Mouse (Mus musculus): Measurements from ENCODE around the gene Usp29.
"Not testable (repeated sequence)": the region's sequence is repeated elsewhere in the genome, so short reads cannot be mapped to it uniquely, and the experiment has no call there.

The Usp29 gene

DNA sequence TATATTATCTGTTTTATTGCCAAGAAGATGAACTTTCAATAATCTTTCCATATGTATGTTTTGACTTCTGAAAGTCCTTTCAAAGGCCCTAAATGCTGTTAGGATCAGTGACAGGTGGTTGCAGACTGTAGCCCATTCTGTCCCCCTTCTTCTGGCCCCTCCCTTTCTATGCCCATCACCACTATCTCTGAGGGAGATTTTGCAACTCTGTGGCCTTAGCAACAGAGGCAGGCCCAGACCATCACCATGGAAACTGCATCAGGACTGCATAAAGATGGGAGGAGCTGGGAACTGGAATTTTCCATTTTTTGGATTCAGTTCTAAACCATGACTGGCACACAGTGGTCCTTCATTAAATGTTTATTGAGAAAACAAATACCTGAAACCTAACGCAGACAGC is 139.2 kb downstream of the Usp29 start:
- no peak for DNase-seq (ENCODE audit: low read depth, low spot score)

DNA sequence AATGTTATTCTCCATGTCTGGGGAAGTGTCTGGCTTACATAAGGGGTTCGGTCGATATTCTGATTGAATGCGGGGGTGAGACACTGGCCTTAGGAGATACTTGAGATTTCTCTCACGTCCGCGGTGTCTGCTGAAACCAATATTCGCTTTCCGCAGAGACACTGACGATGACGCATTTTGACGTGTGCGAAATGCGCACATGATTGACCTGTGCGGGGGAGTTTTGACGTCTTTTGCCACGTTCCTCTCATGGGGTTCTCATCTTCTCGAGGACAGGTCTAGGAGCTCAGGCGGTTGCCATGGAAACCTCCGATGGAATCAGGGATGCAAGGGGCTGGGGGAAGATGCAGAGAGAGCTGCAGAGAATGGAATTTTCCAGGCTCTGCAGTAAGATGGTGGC is 144.1 kb downstream of the Usp29 start:
- DNase-seq (ENCODE audit: low read depth, low spot score): no peak

DNA sequence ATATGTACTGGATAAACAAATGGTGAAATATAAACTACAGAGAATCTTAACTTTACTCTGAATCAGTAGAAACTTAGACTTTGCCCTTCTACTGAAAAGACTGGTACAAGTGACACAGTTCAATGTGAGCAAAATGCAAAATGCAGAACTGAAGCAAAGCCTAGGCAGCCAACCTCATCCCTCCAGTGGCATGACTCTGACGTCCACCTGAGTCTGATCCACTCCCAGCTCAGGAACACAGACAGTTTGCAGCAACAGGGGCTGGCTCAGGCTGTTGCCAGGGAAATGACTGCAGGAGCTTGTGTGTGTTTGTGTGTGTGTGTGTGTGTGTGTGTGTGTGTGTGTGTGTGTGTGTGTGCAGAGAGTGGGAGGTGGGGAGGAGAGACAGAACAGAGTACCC is 147.8 kb downstream of the Usp29 start:
- no peak for DNase-seq (ENCODE audit: low read depth, low spot score)

DNA sequence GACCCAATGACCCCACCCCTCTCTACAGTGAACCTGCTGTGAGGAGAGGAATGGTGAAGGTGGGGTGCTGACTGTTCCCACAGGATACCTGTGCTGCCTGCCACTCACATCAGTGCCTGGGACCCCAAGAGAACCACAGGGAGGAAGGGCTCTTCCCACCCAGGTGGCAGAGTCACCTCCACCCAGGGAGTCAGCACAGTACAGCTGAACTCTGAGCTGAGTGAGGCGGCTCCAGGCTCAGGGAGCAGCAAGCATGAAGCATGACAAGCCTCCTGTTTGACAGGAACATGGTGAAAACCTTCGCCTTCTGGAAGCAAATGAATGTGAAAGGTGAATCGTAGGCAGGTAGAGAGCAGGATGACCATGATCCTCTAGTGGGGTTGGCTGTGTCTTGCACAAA is 148.5 kb downstream of the Usp29 start:
- not testable (repeated sequence) for DNase-seq (ENCODE audit: low read depth, low spot score)

DNA sequence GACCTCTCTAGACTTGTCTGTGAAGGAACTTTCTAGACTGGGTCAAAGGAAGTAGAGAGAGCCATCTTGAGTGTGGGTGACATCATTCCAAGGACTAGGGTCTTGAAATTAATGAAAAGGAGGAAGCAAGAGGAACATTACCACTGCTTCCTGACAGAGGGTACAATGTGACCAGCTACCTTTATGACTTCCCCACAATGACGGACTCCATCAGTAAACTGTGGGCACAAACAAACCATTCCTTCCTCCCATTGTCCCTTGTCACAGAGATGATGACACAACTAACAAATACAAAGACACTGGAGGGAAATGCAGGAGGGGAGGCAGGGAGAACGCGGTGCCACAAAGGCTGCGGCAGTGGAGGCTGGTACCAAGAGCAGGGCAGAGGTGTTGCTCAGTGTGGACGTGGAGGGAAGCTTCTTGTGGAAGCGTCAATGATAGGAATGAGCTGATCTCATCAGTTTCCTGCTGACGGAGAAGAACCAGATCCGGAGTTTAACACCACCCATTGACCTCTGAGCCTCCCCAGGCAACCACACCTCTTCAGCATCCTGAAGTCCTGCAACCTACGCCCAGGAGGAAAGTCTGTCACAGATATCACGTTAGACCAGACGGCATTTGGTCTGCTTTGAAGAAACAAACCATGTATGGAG is 149.3 kb downstream of the Usp29 start:
- DNase-seq (ENCODE audit: low read depth, low spot score): no peak

DNA sequence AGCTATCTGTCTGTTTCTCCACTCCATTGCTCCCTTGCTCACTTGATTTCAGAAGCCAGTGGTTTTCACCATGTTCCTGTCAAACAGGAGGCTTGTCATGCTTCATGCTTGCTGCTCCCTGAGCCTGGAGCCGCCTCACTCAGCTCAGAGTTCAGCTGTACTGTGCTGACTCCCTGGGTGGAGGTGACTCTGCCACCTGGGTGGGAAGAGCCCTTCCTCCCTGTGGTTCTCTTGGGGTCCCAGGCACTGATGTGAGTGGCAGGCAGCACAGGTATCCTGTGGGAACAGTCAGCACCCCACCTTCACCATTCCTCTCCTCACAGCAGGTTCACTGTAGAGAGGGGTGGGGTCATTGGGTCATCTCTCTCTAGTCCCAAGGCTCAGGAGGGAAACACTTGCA is 150.5 kb downstream of the Usp29 start:
- DNase-seq (ENCODE audit: low read depth, low spot score): not testable (repeated sequence)

DNA sequence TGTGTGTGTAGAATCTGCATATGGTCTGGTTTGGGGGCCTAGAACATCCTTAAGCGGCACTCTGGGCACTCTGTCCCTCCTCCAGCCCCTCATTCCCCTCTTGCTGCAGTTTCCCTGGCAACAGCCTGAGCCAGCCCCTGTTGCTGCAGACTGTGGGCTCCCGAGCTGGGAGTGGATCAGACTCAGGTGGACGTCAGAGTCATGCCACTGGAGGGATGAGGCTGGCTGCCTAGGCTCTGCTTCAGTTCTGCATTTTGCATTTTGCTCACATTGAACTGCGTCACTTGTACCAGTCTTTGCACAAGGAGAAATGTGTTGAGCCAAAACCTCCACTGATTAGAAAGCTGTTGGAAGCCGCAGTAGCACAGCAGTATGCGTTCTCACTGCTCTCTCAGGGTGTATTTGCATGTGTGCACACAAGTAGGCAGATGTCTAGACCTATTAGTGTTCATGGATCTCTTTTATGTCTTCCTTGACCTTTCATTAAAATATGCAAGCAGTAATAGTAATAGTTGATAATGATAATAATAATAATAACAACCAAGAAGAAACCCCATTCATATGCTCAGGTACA is 151.2 kb downstream of the Usp29 start:
- no peak for DNase-seq (ENCODE audit: low read depth, low spot score)

DNA sequence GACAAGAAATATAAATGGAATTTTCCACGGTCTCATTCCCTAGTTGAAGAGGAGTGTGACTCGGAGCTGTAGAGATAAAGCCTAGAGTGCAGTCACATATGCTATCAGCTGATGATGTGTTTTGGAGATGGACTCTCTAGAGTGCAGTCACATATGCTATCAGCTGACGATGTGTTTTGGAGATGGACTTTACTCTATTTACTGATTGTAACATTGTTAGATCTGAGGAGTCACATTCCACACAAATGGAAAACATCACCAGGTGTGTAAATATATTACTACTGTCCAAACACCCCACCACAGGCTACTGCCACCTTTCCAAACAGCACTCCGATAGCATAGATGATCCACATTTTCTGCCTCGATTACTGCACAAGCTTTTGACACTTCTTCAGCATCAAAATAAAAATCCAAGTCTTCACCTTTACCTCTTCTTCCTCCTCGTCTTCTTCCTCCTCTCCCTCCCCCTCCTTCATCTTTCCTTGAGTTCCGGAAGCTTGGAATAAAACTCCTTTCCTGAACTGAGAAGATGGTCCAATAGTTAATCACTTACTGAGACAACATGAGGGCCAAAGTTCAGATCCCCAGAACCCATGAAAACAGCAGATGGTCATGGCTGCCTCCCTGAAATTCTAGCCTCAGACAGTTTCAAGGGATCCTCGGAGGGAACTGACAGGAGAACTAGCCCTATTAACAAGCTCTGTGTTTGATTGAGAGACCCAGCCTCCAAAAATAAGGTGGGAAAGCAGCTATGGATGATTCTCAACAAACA is 153.2 kb downstream of the Usp29 start:
- DNase-seq (ENCODE audit: low read depth, low spot score): no peak

DNA sequence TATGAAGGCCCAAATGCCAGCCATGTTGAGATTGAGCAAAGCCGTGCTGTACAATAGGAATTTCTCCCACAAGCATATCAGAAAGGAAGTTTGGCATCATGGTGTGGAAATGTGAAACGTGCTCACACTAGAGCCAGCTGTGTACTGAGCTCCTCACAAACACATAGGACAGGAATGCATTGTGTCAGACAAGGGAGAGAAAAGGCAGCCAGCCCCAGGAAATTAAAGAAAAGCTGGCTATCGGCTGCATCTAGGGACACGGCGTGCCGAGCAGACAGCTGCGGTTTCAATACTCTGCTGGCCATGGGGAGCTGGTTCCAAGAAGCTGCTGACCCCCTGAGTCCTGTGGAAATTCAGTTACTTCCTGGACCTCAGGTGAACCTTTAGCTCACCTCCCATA is 155.0 kb downstream of the Usp29 start:
- DNase-seq (ENCODE audit: low read depth, low spot score): peak; percentile 18

DNA sequence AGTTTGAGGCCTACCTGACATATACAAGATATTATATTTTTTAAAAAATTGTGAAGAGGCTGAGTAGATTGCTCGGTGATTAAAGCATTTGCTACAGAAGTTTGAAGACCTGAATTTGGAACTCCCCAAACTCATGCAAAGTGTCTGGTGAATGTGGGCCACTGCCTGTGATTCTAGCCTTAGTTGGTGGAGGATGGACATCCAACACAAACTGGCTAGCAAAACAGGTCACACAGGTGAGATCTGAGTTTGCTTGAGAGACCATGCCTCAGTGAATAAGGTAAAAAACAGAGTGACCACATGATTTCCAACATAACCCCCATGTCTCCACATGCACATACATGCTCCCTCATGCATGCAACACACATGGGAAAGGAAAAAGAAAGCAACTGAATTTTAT is 156.5 kb downstream of the Usp29 start:
- no peak for DNase-seq (ENCODE audit: low read depth, low spot score)

DNA sequence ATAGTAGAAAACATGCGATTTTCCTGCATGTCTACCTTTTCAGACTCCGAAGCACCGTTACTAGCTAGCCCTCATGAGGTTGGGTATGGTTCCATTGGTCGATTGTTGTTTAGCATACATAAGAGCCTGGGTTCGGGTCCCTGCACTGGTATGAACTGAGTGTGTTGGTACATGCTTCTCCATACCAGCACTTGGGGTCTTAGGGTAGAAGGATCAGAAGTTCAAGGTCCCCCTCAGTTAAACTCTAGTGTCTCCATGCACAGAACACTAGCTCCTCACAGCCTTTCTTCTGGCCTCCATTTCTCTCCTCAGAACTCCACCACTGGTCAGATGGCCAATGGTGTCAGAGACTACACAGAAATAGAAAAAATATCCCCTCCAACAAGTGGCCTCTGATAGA is 159.5 kb downstream of the Usp29 start:
- no peak for DNase-seq (ENCODE audit: low read depth, low spot score)

DNA sequence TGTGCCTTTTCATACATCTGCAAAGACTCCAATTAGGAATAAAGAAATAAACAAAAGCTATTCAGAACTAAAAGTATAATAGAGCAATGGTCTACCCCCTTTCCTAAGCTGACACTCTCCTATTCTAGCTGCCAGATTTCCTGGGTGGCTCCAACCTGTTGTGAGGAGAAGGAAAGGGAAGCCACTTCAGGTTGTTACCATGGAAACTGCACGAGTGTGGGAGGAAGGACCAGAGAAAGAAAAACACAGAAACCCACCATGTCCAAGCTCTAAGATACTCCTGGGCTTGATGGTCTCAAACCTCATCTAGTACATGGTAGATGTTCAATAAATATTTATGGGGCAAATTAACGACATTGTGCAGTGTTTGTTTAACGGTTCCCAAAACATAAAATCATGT is 160.8 kb downstream of the Usp29 start:
- DNase-seq (ENCODE audit: low read depth, low spot score): no peak

DNA sequence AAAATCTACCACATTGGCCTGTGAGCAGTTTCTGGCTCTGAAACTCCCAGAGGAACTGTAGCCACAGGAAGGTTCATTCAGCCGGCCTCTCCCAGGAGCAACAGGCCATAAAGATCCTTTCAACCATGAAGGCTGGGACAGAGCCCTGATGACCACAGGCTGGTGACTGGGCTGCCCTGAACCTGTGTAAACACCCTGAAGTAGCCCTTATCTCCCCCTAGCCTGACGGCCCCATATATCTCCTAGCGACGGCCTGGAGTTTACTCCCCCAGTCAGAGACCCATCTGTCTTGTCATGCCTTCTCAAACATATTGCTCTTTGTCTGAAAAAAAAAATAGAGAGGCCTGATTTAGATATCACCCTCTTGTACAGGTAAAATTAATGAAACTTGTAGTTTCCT is 166.6 kb downstream of the Usp29 start:
- not testable (repeated sequence) for DNase-seq (ENCODE audit: low read depth, low spot score)

DNA sequence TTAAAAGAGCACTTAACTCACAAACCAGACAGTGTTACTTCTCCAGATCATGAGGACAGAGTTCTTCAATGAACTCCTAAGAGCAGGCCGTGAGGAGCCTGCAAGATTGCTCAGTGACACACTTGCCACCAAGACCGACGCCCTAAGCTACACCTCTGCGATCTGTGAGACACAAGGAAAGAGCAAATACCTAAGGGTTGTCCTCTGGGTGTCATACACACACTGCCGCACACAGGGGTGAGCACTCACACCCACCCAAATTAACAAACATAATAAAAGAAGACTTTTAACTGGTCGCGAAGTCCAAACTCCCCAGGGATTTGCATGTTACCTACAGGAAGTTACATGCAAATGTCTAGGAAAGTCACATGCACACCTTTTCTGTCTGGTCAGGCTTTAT is 170.3 kb downstream of the Usp29 start:
- DNase-seq (ENCODE audit: low read depth, low spot score): no peak

DNA sequence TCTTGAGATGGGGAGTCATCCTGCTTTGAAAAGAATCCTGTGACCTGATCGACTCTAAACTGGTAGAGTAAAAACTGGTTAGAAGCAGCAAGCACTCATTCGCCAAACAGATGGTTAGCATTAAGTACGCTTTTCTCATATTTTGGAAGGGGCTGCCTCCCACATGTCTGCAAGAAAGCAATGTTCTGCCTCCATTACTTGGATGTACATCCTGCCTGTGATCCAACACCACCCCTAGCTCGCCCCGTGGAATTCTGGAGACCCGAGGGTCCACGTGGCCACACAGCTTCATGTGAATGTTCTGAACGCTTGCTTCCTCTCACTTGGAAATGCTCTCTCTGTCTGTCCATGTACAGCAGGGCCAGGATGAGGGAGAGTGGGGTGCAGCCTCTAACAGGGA is 173.1 kb downstream of the Usp29 start:
- DNase-seq (ENCODE audit: low read depth, low spot score): no peak

DNA sequence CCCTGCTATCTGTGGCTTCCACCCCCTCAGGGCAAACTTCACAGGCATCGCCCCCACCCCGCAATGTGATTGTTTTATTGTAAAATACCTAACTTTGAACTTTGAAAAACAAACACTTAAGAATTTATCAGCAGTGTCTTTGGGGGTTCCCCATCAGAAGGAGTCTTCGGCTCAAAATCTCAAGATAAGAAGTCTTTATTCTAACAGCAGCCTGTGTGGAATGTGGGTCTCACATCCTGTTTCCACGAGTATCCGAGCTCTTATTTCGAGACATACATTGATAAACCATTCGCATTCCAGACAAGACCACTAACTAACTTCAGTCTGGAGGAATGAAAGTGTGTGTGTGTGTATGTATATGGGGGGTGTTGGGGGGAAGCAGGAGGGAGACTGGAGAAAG is 180.1 kb downstream of the Usp29 start:
- DNase-seq (ENCODE audit: low read depth, low spot score): no peak

DNA sequence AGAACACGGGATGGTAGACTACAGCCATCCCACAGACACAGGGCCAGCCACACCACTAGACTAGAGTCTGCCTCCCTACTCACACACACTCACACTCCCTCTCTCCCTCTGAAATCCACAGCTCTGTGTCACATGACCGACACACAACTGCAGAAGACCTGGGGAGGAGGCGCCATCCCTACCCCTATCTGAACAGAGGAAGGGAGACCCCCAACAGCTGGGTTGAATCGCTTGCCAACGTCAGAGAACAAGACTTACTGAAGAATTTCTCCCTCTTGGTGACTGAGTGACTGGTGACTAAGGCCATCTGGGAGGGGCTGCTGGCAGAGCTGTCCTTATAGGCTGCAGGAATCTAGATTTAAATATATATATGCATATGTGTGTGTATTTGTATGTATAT is 181.4 kb downstream of the Usp29 start:
- DNase-seq (ENCODE audit: low read depth, low spot score): no peak

DNA sequence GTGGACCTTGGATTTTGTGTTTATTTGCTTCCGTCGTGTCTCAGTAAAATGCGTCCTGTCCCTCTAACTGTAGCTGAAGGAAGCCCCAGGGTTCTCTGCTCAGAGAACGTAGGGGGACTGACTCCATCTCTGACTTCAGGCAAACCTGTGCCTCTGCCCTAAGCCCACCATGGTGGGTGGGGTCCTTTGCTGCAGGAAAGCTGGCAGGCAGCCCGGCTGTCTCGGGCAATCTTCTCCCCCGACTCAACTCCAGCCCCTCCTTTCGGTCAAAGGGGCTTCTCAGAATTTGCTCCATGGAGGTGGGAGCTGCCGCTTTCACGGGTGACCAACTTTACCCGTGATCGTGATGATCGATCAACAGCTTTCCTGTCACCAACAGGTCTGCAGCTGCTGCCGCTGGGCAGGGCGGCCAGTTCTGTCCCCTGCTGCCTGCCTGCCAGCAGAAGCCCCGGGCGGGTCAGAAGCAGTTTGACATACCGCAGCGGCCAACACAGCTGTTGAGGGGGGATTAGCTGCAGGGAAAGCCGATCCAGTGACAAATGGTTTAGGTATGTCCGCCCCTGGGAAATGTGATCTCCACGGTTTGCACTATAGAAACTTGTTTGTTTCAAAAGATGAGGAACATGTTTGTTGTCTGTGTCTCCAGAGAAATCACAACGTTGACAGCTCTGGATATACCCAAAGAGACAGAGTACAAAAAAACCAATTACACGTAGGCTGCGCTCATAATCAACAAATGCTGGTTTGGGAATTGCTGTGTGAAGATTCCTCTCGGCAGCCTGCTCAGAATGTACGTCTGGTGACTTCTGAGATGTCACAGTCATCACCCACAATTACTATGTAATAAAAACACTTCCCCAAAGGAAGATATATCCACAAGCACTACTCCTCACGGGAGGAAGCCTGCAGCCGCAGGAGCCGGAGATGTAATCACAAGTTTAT is 183.3 kb downstream of the Usp29 start:
- DNase-seq (ENCODE audit: low read depth, low spot score): peak; percentile 32

DNA sequence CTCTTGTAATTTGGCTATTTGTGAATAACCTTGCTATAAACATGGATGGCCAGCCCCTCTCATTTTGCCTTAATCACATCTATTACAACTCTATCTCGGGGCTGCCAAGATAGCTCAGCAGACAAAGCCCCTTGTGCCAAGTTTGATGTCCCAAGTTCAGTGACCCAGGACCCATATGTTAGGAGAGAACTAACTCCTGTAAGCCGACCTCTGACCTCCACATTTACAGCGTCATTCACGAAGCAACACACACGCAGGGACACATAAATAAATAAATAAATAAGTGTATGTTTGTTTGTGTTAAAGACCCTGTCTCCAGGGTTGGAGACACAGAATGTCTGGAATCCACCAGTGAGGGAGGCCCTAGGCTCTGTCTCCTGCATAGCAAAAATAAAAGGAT is 186.7 kb downstream of the Usp29 start:
- DNase-seq (ENCODE audit: low read depth, low spot score): no peak

DNA sequence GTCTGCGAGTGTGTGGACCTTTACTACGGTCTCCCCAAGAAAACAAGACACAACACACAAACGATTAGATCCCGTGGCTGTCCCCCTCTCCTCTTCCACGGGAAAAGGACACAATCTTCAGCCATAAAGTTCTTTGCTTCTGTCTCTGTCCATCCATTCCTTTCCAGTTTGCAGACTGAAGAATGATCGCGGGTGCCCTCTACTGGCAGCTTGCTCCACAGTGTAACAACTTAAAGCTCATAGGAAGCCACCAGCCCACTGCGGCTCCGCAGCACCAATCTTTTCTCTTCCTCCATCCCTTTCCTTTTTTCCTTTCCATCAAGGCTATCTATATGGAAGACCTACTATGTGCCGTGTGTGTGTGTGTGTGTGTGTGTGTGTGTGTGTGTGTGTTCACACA is 187.9 kb downstream of the Usp29 start:
- DNase-seq (ENCODE audit: low read depth, low spot score): peak; percentile 58

DNA sequence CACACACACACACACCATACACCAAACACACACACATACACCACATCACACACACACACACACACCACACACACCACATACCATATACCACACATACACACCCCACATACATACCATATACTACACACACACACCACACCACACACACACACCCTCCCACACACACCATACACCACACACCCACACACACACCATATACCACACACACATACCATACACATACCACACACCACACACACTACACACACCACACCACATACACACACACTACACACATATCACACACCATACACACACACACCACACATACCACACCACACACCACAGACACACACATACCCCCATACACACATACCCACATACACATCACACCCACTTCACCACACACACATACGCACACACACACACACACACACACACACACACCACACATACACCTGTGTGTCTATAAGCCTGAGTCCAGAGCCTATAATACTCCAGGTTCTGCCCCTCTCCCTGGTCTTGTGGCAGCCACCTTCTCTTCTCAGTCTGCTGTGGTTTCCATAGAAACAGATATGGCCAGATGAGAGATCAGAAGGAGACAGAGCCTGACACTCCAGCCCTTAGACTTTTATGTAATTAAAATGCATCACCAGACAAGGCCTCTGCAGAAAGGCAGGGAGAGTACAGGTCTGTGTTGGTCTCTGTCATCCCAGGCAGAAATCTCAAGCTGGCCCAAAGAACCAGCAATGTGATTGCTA is 188.9 kb downstream of the Usp29 start:
- DNase-seq (ENCODE audit: low read depth, low spot score): no peak
